Mouse (Mus musculus): ENCODE results near the gene Tnnt3.

Tnnt3 gene

DNA sequence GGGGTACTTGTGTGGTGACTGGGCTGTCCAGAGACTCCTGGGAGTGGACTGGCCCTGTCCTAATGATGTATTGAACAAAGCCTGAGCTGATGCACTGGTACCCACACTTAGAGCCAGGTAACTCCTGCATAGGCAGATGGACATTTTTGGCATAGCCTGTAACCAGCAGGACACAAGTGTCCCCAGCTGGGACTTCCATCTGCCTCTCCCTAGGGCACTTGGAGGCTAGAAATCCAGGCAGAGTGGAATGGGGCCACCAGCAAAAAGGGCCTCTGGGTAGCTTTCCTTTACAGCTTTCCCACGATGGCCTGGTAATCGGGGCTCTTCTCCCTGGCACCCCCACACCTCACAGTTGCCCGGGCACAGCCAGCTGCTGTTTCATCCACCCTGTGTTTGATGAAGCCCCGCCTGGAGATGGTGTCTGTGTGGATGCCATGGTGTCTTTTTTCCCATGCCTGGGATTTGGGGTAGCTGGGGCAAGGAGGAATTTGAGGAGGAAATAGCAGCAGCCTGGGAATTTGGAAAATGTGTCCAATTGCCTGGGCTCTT is 63.3 kb downstream of the Tnnt3 start:
- DNase-seq (ENCODE audit: low spot score in 2 of 2), result no peak

GRCm38 (mm10) chr7:142563168-142563567 is 64.5 kb downstream of the Tnnt3 start:
- no peak for DNase-seq (ENCODE audit: low spot score in 2 of 2)

DNA sequence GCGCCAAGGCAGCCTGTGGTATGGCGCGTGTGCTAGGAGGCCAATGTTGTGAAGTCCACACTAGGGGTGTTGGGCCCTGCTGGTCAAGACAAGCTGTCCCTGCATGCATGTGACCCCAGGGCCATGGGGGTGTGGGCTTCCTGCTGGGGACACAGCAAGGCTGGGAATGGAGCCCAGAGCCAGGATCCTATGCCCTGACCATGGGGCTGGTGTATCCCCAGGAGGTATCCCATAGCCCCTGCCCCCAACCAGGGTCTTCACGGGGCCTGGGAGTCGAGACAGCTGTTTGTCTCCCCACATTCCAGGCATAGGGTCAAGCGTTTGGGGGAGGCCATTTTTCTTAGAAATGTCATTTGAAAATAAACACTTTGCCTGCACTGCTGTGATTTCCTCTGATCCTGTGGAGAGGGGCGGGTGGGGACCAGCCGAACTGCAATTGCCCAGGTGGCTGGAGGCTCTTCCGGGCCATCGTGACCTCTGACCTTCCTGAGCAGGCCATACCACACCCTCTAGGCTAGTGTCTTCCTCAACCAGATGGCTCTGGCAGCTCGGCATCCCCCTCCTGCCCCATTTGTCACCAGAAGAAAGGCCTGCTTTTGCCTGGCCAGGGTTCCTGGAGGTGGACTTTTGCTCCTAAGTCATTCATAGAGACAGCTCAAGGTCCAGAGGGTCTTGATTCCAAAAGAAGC is 66.5 kb downstream of the Tnnt3 start:
- DNase-seq (ENCODE audit: low spot score in 2 of 2), result no peak

All from urinary bladder, postnatal 4 days (tissue).